Mouse (Mus musculus) left cerebral cortex, adult 2 months (tissue): ENCODE measurements at regions not wholly inside any gene's neighbourhood (a gene's known extent, or its start where the extent isn't known, plus 50 kb on each side); places are given as distances from the start of the nearest gene placed in this dataset.

ENCODE experiments used
- DNase-seq, 2 experiments: peaks; one replicate each; pipeline ENCODE4 v3.0.0; 2021 to 2022; ENCODE audit warnings: low spot score in 2 of 2, mixed read lengths in 1 of 2; ENCODE audit errors: extremely low spot score in 1 of 2
- H3K27ac ChIP-seq: fragments of 200-600 bp; 2 replicates; pipeline ENCODE4 v1.8.1; 2022
- H3K4me3 ChIP-seq: fragments of 200-600 bp; 2 replicates; pipeline ENCODE4 v1.8.1; 2022
- CTCF ChIP-seq: fragments of 200-600 bp; IDR thresholded peaks from 2 replicates; pipeline ENCODE4 v1.8.1; 2022; ENCODE audit warnings: antibody characterized with exemption, mild to moderate bottlenecking, moderate library complexity
- intact Hi-C: fragments of 180-260 bp; cut with DNase I; formaldehyde crosslinking; loops from one replicate; pipeline ENCODE4 v1.15.1; 2025

DNA sequence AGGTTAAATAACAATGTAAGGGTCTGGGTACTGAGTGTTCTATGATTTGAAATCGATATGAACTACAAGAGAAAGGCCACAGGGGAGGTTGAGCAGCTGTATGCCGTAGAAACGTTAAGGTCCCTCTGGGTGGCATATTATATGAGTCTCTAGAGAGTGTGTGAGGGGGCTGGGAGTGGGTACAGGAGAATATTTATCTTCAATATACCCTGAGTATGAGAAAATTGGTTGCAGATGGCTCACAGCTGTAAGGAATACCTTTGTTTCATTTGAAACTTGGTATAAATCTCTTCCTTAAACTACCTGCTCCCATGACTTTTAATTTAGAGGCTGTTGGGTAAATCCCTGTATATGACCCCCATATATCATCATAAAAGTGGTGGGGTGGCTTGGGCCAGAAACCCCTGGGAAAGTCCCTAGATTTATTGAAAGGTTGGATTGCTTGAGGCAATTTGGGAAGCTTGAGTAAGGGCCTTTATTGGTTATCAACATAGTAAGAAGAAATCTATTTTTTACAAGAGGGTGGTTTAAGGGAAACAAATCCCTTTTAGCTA is 128.7 kb upstream of the Prkg2 start:
- H3K27ac ChIP-seq, result no peak overlapping the region
- no peak for TF ChIP-seq CTCF
- H3K4me3 ChIP-seq, result no peak overlapping the region
- intact Hi-C loops, result no loop called here
- DNase-seq, result no peak

- intact Hi-C loops, result loop anchor here (1.0 to 2.0 kb wide), 2 partner anchors 256 to 811 kb away; no protein-coding TSS in a partner anchor
These were observed 120.8 kb upstream of the Prkg2 start for GRCm38 (mm10) chr5:99157973-99158372.

DNA sequence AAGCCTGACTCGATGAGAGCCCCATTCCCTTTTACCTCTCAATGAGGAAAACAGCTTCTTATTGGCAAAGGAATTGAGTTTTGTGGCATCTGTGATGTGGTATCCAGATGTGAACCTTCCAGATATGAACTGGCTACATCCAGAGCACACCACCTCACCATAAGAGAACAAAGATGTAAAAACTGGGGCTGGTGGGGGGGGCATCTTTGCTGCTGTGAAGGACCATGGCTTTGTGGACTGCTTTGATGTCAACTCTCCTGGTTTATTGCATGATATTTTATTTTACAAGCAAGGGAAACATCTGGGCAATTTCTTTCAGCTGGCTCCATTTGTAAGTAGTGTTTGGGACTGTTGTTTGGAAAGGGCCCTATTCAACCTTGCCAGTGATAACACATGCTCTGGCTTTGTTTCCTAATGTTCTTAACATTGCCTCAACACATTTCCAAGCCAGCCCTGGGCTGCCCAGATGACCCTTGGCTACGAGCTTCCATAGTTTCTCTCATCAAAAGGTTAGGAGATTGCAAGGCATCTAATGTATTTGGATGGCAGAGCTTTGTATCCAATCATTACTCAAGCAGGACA is 116.2 kb upstream of the Prkg2 start:
- Histone ChIP-seq H3K4me3 (no peak overlapping the region), H3K27ac (no peak overlapping the region)
- intact Hi-C loops, result no loop called here
- DNase-seq, result no peak
- no peak for TF ChIP-seq CTCF

More at GRCm38 (mm10) chr5:99157973-99158372, 120.8 kb upstream of the Prkg2 start:
- peak; percentile 68 for TF ChIP-seq CTCF
- peak; percentile 39 to 57 for DNase-seq
- Histone ChIP-seq H3K27ac (no peak overlapping the region), H3K4me3 (no peak overlapping the region)

- DNase-seq, result no peak
- TF ChIP-seq CTCF, result no peak
- Histone ChIP-seq H3K4me3 (no peak overlapping the region), H3K27ac (no peak overlapping the region)
- intact Hi-C loops, result no loop called here
These were observed 115.1 kb upstream of the Prkg2 start for GRCm38 (mm10) chr5:99152299-99152698.

DNA sequence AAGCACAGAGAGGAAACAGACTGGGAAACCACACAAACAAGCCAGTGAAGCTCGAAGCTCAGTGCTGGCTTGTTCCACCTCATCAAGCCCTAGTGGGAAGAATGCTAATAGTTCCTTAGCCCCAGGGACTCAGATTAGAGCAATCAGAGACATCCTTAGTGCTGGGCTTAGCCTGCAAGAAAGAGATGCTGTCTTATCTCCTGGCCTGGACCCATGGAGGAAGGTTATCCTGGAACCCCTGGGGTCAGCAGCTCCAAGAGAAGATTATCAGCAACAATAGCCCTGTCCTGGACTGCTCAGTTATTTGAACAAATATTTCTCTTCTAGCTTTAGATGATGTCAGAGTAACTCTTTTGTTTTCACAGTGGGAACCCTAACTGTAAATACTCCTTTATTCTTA is 112.8 kb upstream of the Prkg2 start:
- intact Hi-C loops, result no loop called here
- TF ChIP-seq CTCF, result no peak
- Histone ChIP-seq H3K4me3 (no peak overlapping the region), H3K27ac (no peak overlapping the region)
- DNase-seq, result no peak

- intact Hi-C loops, result no loop called here
- TF ChIP-seq CTCF, result no peak
- Histone ChIP-seq H3K4me3 (no peak overlapping the region), H3K27ac (no peak overlapping the region)
- no peak for DNase-seq
These were observed 95.5 kb upstream of the Prkg2 start for GRCm38 (mm10) chr5:99132670-99133069.

DNA sequence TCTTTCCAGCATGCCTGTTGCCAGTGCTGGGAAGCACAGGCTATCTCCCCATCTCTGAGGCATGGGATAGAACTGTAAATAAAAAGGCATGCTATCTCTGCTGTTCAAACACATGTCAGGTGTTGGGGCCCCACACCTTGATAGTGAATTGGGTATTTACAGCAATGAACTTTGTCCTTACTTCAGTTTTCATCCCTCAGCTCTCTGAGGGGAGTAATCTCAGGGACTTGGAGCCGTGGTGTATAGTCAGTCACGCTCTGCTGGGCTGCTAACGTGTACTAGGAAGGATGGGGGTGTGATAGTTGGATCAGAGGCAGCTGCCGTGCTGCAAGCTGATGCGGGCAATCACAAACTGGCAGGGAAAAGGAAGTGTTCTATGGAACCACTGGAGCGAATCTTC is 91.5 kb upstream of the Prkg2 start:
- no peak for TF ChIP-seq CTCF
- H3K27ac ChIP-seq, result no peak overlapping the region
- DNase-seq, result no peak
- intact Hi-C loops, result no loop called here
- H3K4me3 ChIP-seq, result no peak overlapping the region

GRCm38 (mm10) chr5:99125418-99125817 is 88.3 kb upstream of the Prkg2 start:
- TF ChIP-seq CTCF, result no peak
- no peak overlapping the region for H3K27ac ChIP-seq
- H3K4me3 ChIP-seq, result no peak overlapping the region
- DNase-seq, result no peak
- intact Hi-C loops, result no loop called here

GRCm38 (mm10) chr5:99111755-99112154 is 74.6 kb upstream of the Prkg2 start:
- H3K4me3 ChIP-seq, result no peak overlapping the region
- intact Hi-C loops, result no loop called here
- DNase-seq, result no peak
- TF ChIP-seq CTCF, result no peak
- H3K27ac ChIP-seq, result no peak overlapping the region

DNA sequence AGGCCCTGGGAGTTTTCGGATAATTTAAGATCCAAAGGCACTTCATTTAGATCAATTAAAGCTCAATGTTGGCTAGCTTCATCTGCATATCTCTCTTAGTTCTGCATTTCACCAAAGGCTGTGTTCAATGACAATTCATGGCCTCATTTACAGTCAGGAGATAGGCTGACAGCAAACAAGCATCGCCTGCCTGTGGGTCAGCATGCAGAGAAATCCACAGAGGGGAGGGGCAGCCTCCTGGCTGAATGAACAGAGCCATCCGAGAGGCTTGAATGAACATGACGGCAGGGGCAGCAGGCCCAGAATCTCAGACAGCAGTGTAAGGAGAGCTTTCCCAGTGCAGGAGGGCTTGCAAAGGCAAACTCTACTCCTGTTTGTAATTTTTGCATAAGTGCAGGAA is 74.1 kb upstream of the Prkg2 start:
- no peak for DNase-seq
- no peak for TF ChIP-seq CTCF
- no peak overlapping the region for H3K4me3 ChIP-seq
- no peak overlapping the region for H3K27ac ChIP-seq
- intact Hi-C loops, result no loop called here

DNA sequence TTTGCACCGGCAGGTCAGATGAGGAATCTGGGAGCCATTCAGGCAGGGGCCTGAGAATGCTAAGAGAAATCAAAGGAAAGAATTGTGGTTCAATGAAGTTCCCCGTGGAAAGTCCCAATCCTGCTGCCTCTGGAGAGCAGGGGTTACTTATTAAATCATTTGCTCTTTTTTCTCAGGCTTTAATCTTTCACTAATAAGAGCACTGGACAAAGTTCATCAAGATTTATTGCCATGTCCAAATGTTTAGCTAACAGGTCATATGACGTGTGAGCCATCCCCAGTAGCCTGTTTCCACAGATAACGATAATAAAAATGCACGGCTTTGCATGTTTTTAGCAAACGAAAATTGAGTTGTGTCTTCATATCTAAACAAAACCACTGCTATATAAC is 62.6 kb upstream of the Prkg2 start:
- intact Hi-C loops, result no loop called here
- DNase-seq, result no peak
- no peak for TF ChIP-seq CTCF
- Histone ChIP-seq H3K4me3 (no peak overlapping the region), H3K27ac (no peak overlapping the region)

DNA sequence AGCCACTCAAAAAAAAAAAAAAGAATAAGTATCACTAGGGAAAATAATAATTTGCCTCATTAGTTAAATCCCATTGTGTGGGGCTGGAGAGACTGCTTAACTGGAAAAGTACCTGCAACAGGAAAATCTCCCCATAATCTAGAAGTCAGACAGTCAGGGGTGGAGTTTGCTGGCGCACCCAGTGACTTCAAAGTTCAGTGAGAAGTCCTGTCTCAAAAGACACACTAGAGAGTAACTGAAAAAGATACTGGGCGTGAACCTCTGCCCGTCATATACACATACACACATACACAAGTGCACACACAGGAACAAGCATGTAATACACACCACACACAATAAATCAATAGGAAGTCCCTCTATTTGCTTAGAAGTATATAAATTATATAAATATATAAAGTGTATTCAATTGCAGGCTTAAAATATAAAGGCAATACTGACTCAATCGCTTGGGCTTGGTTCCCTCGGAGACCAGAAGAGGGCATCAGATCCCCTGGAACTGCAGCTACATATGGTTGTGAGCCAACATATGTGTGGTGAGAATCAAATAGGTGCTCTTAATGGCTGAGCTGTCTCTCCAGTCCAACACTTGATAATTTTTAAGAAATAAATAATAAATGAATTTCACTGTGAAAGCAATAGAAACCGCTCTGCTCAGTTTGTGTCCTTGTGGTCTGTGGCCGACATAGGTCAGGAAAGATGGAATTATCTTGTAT is 62.0 kb upstream of the Prkg2 start:
- DNase-seq, result no peak
- TF ChIP-seq CTCF, result no peak
- Histone ChIP-seq H3K4me3 (no peak overlapping the region), H3K27ac (no peak overlapping the region)
- intact Hi-C loops, result no loop called here
